Mouse (Mus musculus) CH12.LX (cell line): Measurements from ENCODE around the gene Fabp2.

Source experiments
- GABPA ChIP-seq: IDR thresholded peaks from 2 replicates; pipeline ENCODE4 v1.6.1; 2012; ENCODE audit warnings: low read depth, low read length, improper control_type of control experiment, inconsistent platforms; ENCODE audit not compliant: insufficient replicate concordance
- NELFE ChIP-seq: IDR thresholded peaks from 2 replicates; pipeline ENCODE4 v1.6.1; 2011; ENCODE audit warnings: low read depth, low read length, improper control_type of control experiment

- no peak for TF ChIP-seq GABPA
- no peak for TF ChIP-seq NELFE
Observed at GRCm38 (mm10) chr3:122916191-122916680, 21.4 kb downstream of the Fabp2 start.
